Mouse (Mus musculus) midbrain, embryonic 12.5 days (tissue): Measurements from ENCODE around the gene Pak1ip1. TPM values are rescaled to one million over a fixed set of nuclear protein-coding genes. Genes with fewer than 3 reads are reported as not detected.

ENCODE experiments used
- ATAC-seq: fragments of 200-750 bp; cut with Nextera tagmentation; 2 replicates; pipeline ENCODE4 v1.8.0; 2017; ENCODE audit warnings: low read depth, moderate TSS enrichment, moderate library complexity; ENCODE audit not compliant: low FRiP score
- H3K27ac ChIP-seq: fragments of 300-500 bp; sonication (generic); replicated peaks from 2 replicates; pipeline ENCODE4 v1.5.1; 2016; ENCODE audit warnings: mild to moderate bottlenecking
- H3K27me3 ChIP-seq: fragments of 300-500 bp; sonication (generic); 2 replicates; pipeline ENCODE4 v1.6.1; 2016; ENCODE audit warnings: mild to moderate bottlenecking
- H3K36me3 ChIP-seq: fragments of 300-500 bp; sonication (generic); 2 replicates; pipeline ENCODE4 v1.6.1; 2016
- H3K4me1 ChIP-seq: fragments of 300-500 bp; sonication (generic); 2 replicates; pipeline ENCODE4 v1.6.1; 2016
- H3K4me2 ChIP-seq: fragments of 300-500 bp; sonication (generic); replicated peaks from 2 replicates; pipeline ENCODE4 v1.6.1; 2016; ENCODE audit warnings: mild to moderate bottlenecking, moderate library complexity
- H3K4me3 ChIP-seq: fragments of 300-500 bp; sonication (generic); 2 replicates; pipeline ENCODE4 v1.5.1; 2016; ENCODE audit warnings: mild to moderate bottlenecking
- H3K9ac ChIP-seq: fragments of 300-500 bp; sonication (generic); replicated peaks from 2 replicates; pipeline ENCODE4 v1.6.1; 2016; ENCODE audit warnings: mild to moderate bottlenecking, moderate library complexity
- H3K9me3 ChIP-seq: fragments of 300-500 bp; sonication (generic); 2 replicates; pipeline ENCODE4 v1.6.1; 2016; ENCODE audit warnings: mild to moderate bottlenecking
- WGBS: fragments of 180-500 bp; shearing (Covaris S2); methylation state at CpG from one replicate; pipeline ENCODE4 v1.1.7; 2016; 5-methylcytosine and 5-hydroxymethylcytosine counted together
- polyA plus RNA-seq: library from polyadenylated mRNA; unstranded; fragments of >200 nt; fragmentation: Nextera tagmentation; extraction: Ambion mirVana; gene quantifications from 2 replicates; pipeline ENCODE4 v1.2.1, GENCODE M21; 2016

The Pak1ip1 gene
- polyA plus RNA-seq, 1 experiment from 2014 or later: 78.5 TPM

GRCm38 (mm10) chr13:41047280-41047679 lies 46.5 kb downstream of the Pak1ip1 start:
- 87% methylated on average over 6 of the region's 6 CpGs for WGBS
- H3K27ac ChIP-seq: no peak overlapping the region
- no peak overlapping the region for H3K4me2 ChIP-seq
- H3K4me3 ChIP-seq: no peak overlapping the region
- H3K9me3 ChIP-seq: no peaks in the 10 kb centered on the region
- H3K27me3 ChIP-seq: peaks cover 18% of the 10 kb centered on the region
- H3K9ac ChIP-seq: no peak overlapping the region
- ATAC-seq: no peak
- peaks cover 5% of the 10 kb centered on the region for H3K4me1 ChIP-seq
- H3K36me3 ChIP-seq: no peaks in the 10 kb centered on the region

GRCm38 (mm10) chr13:41051965-41052364 lies 51.1 kb downstream of the Pak1ip1 start:
- Histone ChIP-seq H3K27me3 (peaks cover 21% of the 10 kb centered on the region), H3K4me1 (peaks cover 7% of the 10 kb centered on the region), H3K9me3 (no peaks in the 10 kb centered on the region), H3K36me3 (no peaks in the 10 kb centered on the region), H3K9ac (no peak overlapping the region), H3K27ac (no peak overlapping the region), H3K4me3 (no peak overlapping the region), H3K4me2 (no peak overlapping the region)
- no peak for ATAC-seq
- 20% methylated on average over 5 of the region's 5 CpGs for WGBS

Other genes with a start within 250 kb of the Pak1ip1 start
- gene Gcnt2, start 141.3 kb upstream of the Pak1ip1 start, polyA plus RNA-seq: 3.2 and 3.4 TPM in 2 replicates
- 140 and 151 TPM in 2 replicates for gene Tmem14c, start 15.3 kb downstream of the Pak1ip1 start, polyA plus RNA-seq
- gene Mak, start 78.7 kb downstream of the Pak1ip1 start, polyA plus RNA-seq: 0.46 and 0.72 TPM in 2 replicates
- not detected in 2 replicates for gene Gcm2, start 110.0 kb downstream of the Pak1ip1 start, polyA plus RNA-seq
- gene Sycp2l, start 113.3 kb downstream of the Pak1ip1 start, polyA plus RNA-seq: not detected in 2 replicates
- 43.4 and 44.4 TPM in 2 replicates for gene Elovl2, start 219.4 kb downstream of the Pak1ip1 start, polyA plus RNA-seq
- 16.5 and 17.5 TPM in 2 replicates for gene Smim13, start 248.8 kb downstream of the Pak1ip1 start, polyA plus RNA-seq